Mouse (Mus musculus) layer of hippocampus, adult 6 months (tissue): ENCODE results near the gene Fbxw16. TPM values are rescaled to one million over a fixed set of nuclear protein-coding genes. Genes with fewer than 3 reads are reported as not detected.

Source experiments
- long read RNA-seq, 2 experiments: library from polyadenylated mRNA; unstranded; transcript quantifications; one replicate each; pipeline ENCODE4 v2.0.0; 2019 to 2020
- polyA plus RNA-seq: library from polyadenylated mRNA; unstranded; fragments of <200 nt; fragmentation: Nextera tagmentation; gene quantifications from 2 replicates; pipeline ENCODE4 v1.2.3, GENCODE M21; 2021

Fbxw16 gene
- polyA plus RNA-seq, result not detected in 2 replicates
- long read RNA-seq, experiment 1, result 0 reads
- long read RNA-seq, experiment 2, result 0 reads

DNA sequence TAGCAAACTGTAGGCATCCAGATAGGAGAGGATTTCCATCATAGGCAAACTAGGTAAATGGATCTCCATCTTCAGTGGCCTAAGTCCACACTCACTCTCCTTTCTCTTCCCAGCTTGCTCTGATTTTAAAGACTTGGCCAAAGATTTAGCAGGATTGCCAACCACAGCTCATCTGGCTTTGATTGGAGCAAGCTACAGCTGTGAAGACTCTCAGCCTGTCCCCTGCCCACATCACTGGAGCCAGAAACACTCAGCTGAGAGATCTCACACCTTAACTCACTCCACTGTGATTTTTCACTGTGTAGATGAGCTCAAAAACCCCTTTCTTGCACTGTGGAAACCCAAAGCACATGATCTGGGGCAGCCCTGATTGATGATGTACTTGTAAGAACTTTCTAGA, at the start of gene Fbxw16:
Gene Fbxw16, minus strand, starts transcription at position 101 of the 400 bp plus-strand sequence.

DNA sequence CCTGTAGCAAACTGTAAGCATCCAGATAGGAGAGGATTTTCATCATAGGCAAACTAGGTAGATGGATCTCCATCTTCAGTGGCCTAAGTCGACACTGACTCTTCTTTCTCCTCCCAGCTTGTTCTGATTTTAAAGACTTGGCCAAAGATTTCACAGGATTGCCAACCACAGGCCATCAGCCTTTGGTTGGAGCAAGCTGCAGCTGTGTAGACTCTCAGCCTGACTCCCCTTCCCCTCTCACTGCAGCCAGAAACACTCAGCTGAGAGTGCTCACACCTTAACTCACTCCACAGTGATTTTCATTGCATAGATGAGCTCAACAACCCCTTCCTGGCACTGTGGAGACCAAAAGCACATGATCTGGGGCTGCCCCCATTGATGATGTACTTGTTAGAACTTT, 46.8 kb upstream of the Fbxw16 start, which contains the start of gene Fbxw19:
Gene Fbxw19, minus strand, starts transcription at position 101 of the 400 bp plus-strand sequence.

DNA sequence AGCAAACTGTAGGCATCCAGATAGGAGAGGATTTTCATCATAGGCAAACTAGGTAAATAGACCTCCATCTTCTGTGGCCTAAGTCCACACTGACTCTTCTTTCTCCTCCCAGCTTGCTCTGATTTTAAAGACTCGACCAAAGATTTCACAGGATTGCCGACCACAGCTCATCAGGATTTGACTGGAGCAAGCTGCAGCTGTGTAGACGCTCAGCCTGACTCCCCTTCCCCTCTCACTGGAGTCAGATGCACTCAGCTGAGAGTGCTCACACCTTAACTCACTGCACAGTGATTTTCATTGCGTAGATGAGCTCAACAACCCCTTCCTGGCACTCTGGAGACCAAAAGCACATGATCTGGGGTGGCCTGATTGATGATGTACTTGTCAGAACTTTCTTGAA, 44.7 kb downstream of the Fbxw16 start, which contains the start of gene Fbxw22:
Gene Fbxw22, minus strand, starts transcription at position 101 of the 400 bp plus-strand sequence.

Other genes with a start within 250 kb of the Fbxw16 start
- not detected in 2 replicates for gene Fbxw20, start 214.4 kb downstream of the Fbxw16 start, polyA plus RNA-seq
- gene Fbxw14, start 161.5 kb downstream of the Fbxw16 start, polyA plus RNA-seq, result not detected in 2 replicates
- not detected in 2 replicates for gene Fbxw28, start 109.5 kb downstream of the Fbxw16 start, polyA plus RNA-seq
- not detected in 2 replicates for gene Fbxw22, start 44.8 kb downstream of the Fbxw16 start, polyA plus RNA-seq
- gene Fbxw19, start 46.7 kb upstream of the Fbxw16 start, polyA plus RNA-seq, result not detected in 2 replicates
- not detected in 2 replicates for gene Fbxw15, start 119.1 kb upstream of the Fbxw16 start, polyA plus RNA-seq
- gene Fbxw24, start 176.9 kb upstream of the Fbxw16 start, polyA plus RNA-seq, result not detected in 2 replicates
- not detected in 2 replicates for gene Fbxw25, start 215.5 kb upstream of the Fbxw16 start, polyA plus RNA-seq